Mouse (Mus musculus): ENCODE data around the gene 1700020N01Rik. TPM values are rescaled to one million over a fixed set of nuclear protein-coding genes. Genes with fewer than 3 reads are reported as not detected.

Gene 1700020N01Rik
- polyA plus RNA-seq, 1 experiment from 2014 or later: 0.26 TPM

DNA sequence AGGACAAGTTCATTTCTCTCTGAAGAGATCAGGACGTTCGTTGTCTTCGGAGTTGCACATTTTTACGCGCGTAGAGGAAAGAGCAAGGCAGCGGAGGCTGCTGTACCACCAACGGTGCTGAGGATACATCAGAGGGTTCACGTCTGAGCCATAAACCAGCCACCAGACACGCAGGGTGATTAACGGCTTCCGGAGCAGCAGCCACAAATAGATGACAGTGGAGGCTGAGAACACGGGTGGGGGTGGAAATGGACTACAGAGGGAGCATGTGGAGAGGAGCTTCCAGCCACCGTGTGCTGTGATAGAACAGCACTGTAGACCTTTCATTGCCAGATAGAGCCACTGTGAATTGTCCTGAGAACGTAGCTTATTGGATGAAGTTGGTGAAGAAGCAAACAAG, 33.2 kb upstream of the 1700020N01Rik start:
- Histone ChIP-seq H3K4me2 (ENCODE audit: low read depth, low read length) (no peak overlapping the region), H3K4me1 (ENCODE audit: control insufficient read depth, insufficient read depth, low read length) (no peaks in the 10 kb centered on the region), H3K27me3 (ENCODE audit: control insufficient read depth, insufficient read depth, low read length) (no peaks in the 10 kb centered on the region), H3K9me3 (replicated peaks; ENCODE audit: control insufficient read depth, low read length) (no peaks in the 10 kb centered on the region), H3K36me3 (ENCODE audit: control insufficient read depth, insufficient read depth) (no peaks in the 10 kb centered on the region), H3K4me3 (ENCODE audit: low read length) (no peak overlapping the region), H3K9ac (ENCODE audit: low read length) (no peak overlapping the region), H3K27ac (ENCODE audit: low read length) (no peak overlapping the region)
- WGBS: 60% methylated on average over 15 of the region's 15 CpGs
- no peak for ATAC-seq (replicated peaks; ENCODE audit: extremely low read depth, insufficient read depth, low FRiP score)

DNA sequence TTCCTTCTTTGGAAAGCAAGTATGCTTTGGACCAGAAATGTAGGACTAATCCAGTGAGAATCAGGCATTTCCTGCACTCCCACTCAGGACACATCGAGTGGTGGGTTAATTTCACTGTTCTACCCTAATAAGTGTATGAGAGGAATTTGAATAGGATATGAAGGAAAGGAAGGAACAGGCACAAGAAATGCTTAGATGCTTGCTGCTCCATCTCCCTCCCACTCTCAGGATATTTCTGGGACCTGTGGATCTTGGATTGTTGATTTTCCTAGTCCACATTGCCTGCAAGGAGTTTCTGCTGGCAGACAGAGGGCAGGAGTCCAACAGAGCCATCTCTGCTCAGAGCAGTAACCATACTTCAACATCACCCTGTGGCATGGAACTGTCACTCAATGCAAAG, 31.8 kb upstream of the 1700020N01Rik start:
- H3K4me2 ChIP-seq (ENCODE audit: low read depth, low read length): no peak overlapping the region
- no peak for ATAC-seq (replicated peaks; ENCODE audit: extremely low read depth, insufficient read depth, low FRiP score)
- peaks cover 2% of the 10 kb centered on the region; the same call in 1 of the 2 replicates for H3K4me1 ChIP-seq (ENCODE audit: control insufficient read depth, insufficient read depth, low read length)
- no peaks in the 10 kb centered on the region for H3K9me3 ChIP-seq (replicated peaks; ENCODE audit: control insufficient read depth, low read length)
- WGBS: 65% methylated on average over 1 of the region's 1 CpGs
- no peak overlapping the region for H3K27ac ChIP-seq (ENCODE audit: low read length)
- H3K36me3 ChIP-seq (ENCODE audit: control insufficient read depth, insufficient read depth): no peaks in the 10 kb centered on the region
- H3K4me3 ChIP-seq (ENCODE audit: low read length): no peak overlapping the region
- no peak overlapping the region for H3K9ac ChIP-seq (ENCODE audit: low read length)
- no peaks in the 10 kb centered on the region for H3K27me3 ChIP-seq (ENCODE audit: control insufficient read depth, insufficient read depth, low read length)

DNA sequence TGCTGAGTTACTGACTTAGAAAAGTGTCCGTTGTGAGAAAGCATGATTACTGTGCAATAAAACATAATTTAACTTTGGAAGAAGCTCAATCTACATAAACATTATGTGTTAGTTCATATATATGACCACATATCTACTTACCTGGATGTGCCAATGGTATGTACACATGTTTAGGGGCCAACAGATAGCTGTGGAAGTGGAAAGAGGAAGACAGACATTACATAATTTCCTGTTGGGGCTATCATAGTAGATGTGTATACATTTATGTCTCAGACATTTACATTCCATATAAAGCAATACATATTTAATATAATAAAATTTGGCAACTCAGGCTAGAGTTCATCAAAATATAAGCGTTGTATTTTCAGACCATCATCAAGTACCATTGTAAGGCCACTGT, 29.5 kb upstream of the 1700020N01Rik start:
- Histone ChIP-seq H3K9ac (ENCODE audit: low read length) (no peak overlapping the region), H3K4me2 (ENCODE audit: low read depth, low read length) (no peak overlapping the region), H3K4me1 (ENCODE audit: control insufficient read depth, insufficient read depth, low read length) (peaks cover 2% of the 10 kb centered on the region; the same call in 1 of the 2 replicates), H3K27me3 (ENCODE audit: control insufficient read depth, insufficient read depth, low read length) (no peaks in the 10 kb centered on the region), H3K36me3 (ENCODE audit: control insufficient read depth, insufficient read depth) (no peaks in the 10 kb centered on the region), H3K27ac (ENCODE audit: low read length) (no peak overlapping the region), H3K4me3 (ENCODE audit: low read length) (no peak overlapping the region), H3K9me3 (replicated peaks; ENCODE audit: control insufficient read depth, low read length) (no peaks in the 10 kb centered on the region)
- 91% methylated on average over 2 of the region's 2 CpGs for WGBS
- ATAC-seq (replicated peaks; ENCODE audit: extremely low read depth, insufficient read depth, low FRiP score): no peak

DNA sequence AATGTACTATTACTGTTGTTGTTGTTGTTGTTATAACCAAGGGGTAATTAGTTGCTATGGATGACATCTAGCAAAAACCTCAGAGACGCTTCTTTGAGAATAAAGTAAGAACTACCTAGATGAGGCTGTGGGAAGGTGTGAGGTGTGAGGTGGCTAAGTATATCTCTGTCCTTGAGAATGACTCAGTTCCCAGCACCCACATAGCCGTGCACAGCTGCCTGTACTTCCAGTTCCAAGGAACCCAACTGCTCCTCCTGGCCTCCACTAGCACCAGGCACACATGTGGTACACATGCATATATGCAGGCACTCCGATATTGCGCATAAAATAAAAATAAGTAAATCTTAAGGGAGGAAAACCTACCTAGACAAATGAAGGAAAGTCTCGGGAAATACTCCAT, 28.8 kb upstream of the 1700020N01Rik start:
- no peak overlapping the region for H3K4me2 ChIP-seq (ENCODE audit: low read depth, low read length)
- ATAC-seq (replicated peaks; ENCODE audit: extremely low read depth, insufficient read depth, low FRiP score): no peak
- peaks cover 2% of the 10 kb centered on the region; the same call in 1 of the 2 replicates for H3K4me1 ChIP-seq (ENCODE audit: control insufficient read depth, insufficient read depth, low read length)
- no peaks in the 10 kb centered on the region for H3K36me3 ChIP-seq (ENCODE audit: control insufficient read depth, insufficient read depth)
- H3K9me3 ChIP-seq (replicated peaks; ENCODE audit: control insufficient read depth, low read length): no peaks in the 10 kb centered on the region
- H3K27me3 ChIP-seq (ENCODE audit: control insufficient read depth, insufficient read depth, low read length): no peaks in the 10 kb centered on the region
- H3K4me3 ChIP-seq (ENCODE audit: low read length): no peak overlapping the region
- no peak overlapping the region for H3K9ac ChIP-seq (ENCODE audit: low read length)
- 90% methylated on average over 5 of the region's 5 CpGs for WGBS
- no peak overlapping the region for H3K27ac ChIP-seq (ENCODE audit: low read length)

DNA sequence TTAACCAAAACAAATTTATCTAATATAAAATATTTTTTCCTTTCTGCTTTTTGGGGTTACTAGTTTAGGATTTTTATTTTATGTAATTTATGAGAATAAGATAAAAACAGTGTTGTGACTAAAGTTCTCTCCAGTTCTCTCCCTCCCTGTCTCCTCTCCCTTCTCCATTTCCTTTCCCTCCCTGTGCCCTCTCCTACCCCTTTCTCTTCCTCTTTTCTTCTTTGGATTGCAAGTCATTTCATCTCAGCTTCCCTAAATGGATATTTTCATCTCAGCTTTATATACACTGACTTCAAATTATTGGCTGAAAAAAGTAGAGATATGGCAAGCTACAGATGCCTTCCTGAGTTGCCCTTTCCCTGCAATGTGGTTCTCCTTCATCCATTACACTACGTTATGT, 26.9 kb upstream of the 1700020N01Rik start:
- Histone ChIP-seq H3K9me3 (replicated peaks; ENCODE audit: control insufficient read depth, low read length) (no peaks in the 10 kb centered on the region), H3K4me1 (ENCODE audit: control insufficient read depth, insufficient read depth, low read length) (peaks cover 2% of the 10 kb centered on the region; the same call in 1 of the 2 replicates), H3K27ac (ENCODE audit: low read length) (no peak overlapping the region), H3K36me3 (ENCODE audit: control insufficient read depth, insufficient read depth) (no peaks in the 10 kb centered on the region), H3K27me3 (ENCODE audit: control insufficient read depth, insufficient read depth, low read length) (no peaks in the 10 kb centered on the region), H3K4me3 (ENCODE audit: low read length) (no peak overlapping the region), H3K4me2 (ENCODE audit: low read depth, low read length) (no peak overlapping the region), H3K9ac (ENCODE audit: low read length) (no peak overlapping the region)
- no peak for ATAC-seq (replicated peaks; ENCODE audit: extremely low read depth, insufficient read depth, low FRiP score)
- 95% methylated on average over 1 of the region's 1 CpGs for WGBS

DNA sequence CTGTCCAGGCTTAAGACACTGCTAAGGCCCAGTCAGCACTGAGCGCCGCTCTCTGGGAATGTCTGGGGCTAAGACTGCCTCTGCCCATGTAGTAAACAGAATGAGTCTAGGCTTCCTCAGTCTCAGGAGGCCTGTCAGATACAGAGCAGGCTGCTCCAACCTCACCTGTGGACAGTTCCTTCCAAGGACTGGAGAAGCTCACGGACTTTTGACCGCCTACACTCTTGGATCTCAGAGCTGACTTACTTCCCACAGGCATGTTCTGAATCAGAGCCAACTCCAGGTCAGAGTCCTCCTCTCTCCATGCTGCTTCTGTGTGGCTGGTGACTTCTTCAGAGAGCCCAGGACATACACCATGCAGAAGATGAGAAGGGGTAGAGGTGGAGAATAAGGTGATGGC, 21.3 kb upstream of the 1700020N01Rik start:
- WGBS: 78% methylated on average over 4 of the region's 4 CpGs
- Histone ChIP-seq H3K4me3 (ENCODE audit: low read length) (no peak overlapping the region), H3K27ac (ENCODE audit: low read length) (no peak overlapping the region), H3K9me3 (replicated peaks; ENCODE audit: control insufficient read depth, low read length) (no peaks in the 10 kb centered on the region), H3K4me2 (ENCODE audit: low read depth, low read length) (no peak overlapping the region), H3K36me3 (ENCODE audit: control insufficient read depth, insufficient read depth) (no peaks in the 10 kb centered on the region), H3K9ac (ENCODE audit: low read length) (no peak overlapping the region), H3K4me1 (ENCODE audit: control insufficient read depth, insufficient read depth, low read length) (no peaks in the 10 kb centered on the region), H3K27me3 (ENCODE audit: control insufficient read depth, insufficient read depth, low read length) (no peaks in the 10 kb centered on the region)
- ATAC-seq (replicated peaks; ENCODE audit: extremely low read depth, insufficient read depth, low FRiP score): no peak

DNA sequence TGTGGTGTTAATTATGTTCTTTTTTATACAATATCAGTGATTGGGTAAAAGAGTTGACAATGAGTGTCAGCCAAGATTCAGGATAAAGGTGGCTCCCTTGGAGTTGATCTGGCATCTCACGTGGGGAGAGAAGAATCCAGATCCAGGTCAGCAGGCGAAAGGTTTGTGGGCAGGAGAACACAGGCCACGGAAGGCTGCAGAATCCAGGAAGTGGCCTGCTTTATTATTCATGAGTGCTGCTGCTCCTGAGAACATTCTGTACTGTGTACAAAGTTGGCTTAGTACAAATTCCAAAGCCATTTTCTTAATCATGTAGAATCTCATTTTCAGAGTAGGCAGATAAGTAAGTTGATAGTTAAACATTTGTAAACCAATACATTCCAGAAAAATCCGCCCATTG, 19.2 kb upstream of the 1700020N01Rik start:
- Histone ChIP-seq H3K9ac (ENCODE audit: low read length) (no peak overlapping the region), H3K27me3 (ENCODE audit: control insufficient read depth, insufficient read depth, low read length) (no peaks in the 10 kb centered on the region), H3K9me3 (replicated peaks; ENCODE audit: control insufficient read depth, low read length) (no peaks in the 10 kb centered on the region), H3K27ac (ENCODE audit: low read length) (no peak overlapping the region), H3K4me3 (ENCODE audit: low read length) (no peak overlapping the region), H3K4me2 (ENCODE audit: low read depth, low read length) (no peak overlapping the region), H3K4me1 (ENCODE audit: control insufficient read depth, insufficient read depth, low read length) (peaks cover 4% of the 10 kb centered on the region; the same call in 1 of the 2 replicates), H3K36me3 (ENCODE audit: control insufficient read depth, insufficient read depth) (no peaks in the 10 kb centered on the region)
- WGBS: 71% methylated on average over 4 of the region's 4 CpGs
- ATAC-seq (replicated peaks; ENCODE audit: extremely low read depth, insufficient read depth, low FRiP score): no peak

DNA sequence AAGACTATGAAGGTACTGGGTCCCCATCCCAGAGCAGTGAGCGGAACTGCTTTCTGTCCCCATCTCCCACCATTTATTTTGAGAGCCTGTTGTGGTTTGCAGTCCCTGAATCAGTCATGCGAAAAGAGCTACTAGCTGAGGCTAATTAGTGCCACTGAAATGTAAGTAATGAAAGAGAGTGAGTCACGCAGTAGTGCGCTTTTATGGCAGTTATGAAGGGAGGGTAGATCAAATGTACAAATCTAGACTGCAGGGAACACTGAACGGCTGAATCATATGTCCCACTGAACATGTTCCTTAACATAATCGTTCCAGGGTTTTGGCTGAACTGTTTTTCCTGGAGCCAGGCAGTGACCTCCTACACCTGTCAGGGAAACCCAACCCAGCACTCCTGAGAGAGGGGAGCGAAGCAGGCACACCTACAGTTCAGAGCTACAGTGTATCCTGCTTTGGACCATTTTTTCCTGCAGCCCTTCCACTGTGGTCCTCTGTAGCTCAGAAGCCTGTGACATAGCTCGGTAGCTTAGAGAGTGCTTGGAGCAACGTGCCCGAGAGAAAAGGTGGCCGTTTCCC, 17.1 kb upstream of the 1700020N01Rik start:
- Histone ChIP-seq H3K36me3 (ENCODE audit: control insufficient read depth, insufficient read depth) (no peaks in the 10 kb centered on the region), H3K27ac (ENCODE audit: low read length) (no peak overlapping the region), H3K4me2 (ENCODE audit: low read depth, low read length) (no peak overlapping the region), H3K4me3 (ENCODE audit: low read length) (no peak overlapping the region), H3K27me3 (ENCODE audit: control insufficient read depth, insufficient read depth, low read length) (no peaks in the 10 kb centered on the region), H3K9ac (ENCODE audit: low read length) (no peak overlapping the region), H3K9me3 (replicated peaks; ENCODE audit: control insufficient read depth, low read length) (no peaks in the 10 kb centered on the region), H3K4me1 (ENCODE audit: control insufficient read depth, insufficient read depth, low read length) (peaks cover 4% of the 10 kb centered on the region; the same call in 1 of the 2 replicates)
- ATAC-seq (replicated peaks; ENCODE audit: extremely low read depth, insufficient read depth, low FRiP score): no peak
- 89% methylated on average over 11 of the region's 11 CpGs for WGBS

DNA sequence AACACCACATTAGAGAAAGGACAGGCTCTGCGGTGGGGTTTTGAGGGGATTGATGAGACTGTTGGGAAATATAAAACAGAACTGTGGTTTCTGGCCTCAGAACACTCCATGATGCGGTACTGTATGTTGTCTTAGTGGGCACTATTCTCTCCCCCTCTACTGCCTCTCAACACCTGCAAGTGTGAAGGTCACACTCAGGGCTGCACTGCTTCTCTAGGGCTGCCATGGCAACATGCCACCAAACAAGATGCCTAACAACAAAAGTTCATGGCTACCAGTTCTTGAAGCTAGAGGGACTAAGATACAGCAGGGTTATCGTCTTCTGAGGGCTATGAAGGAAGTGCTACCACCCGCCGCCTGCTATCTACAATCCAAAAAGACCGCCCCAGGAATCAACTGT, 15.1 kb upstream of the 1700020N01Rik start:
- H3K4me2 ChIP-seq (ENCODE audit: low read depth, low read length): no peak overlapping the region
- peak; percentile 84 for ATAC-seq (replicated peaks; ENCODE audit: extremely low read depth, insufficient read depth, low FRiP score)
- H3K9me3 ChIP-seq (replicated peaks; ENCODE audit: control insufficient read depth, low read length): no peaks in the 10 kb centered on the region
- no peak overlapping the region for H3K4me3 ChIP-seq (ENCODE audit: low read length)
- peaks cover 4% of the 10 kb centered on the region; the same call in 1 of the 2 replicates for H3K4me1 ChIP-seq (ENCODE audit: control insufficient read depth, insufficient read depth, low read length)
- H3K36me3 ChIP-seq (ENCODE audit: control insufficient read depth, insufficient read depth): no peaks in the 10 kb centered on the region
- H3K27me3 ChIP-seq (ENCODE audit: control insufficient read depth, insufficient read depth, low read length): no peaks in the 10 kb centered on the region
- WGBS: 35% methylated on average over 6 of the region's 6 CpGs
- H3K9ac ChIP-seq (ENCODE audit: low read length): no peak overlapping the region
- H3K27ac ChIP-seq (ENCODE audit: low read length): no peak overlapping the region

Measured in heart, embryonic 16.5 days (tissue).